Mouse (Mus musculus): ENCODE data around the gene Ddx39b.

DNA sequence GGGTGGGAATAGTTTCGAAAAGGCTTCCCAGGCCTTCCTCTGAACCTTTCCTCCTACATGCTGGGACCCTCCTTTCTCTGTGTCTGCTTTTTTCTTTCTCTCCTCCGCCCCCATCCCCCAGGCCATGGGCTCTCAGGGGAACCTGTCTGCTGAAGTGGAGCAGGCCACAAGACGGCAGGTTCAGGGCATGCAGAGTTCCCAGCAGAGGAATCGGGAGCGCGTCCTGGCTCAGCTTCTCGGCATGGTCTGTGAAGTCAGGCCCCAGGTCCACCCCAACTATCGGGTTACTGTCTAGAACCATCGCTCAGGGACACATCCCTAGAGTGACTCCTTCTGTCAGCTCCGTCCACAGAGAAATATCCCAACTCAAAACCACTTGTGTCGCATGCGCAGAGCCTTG, 4.0 kb upstream of the Ddx39b start:
- TF ChIP-seq CTCF (conservative IDR thresholded peaks at IDR 0.05; ENCODE audit: insufficient read depth, insufficient read length, low read depth, low read length) (no peak), POLR2A (IDR thresholded peaks at IDR 0.05; ENCODE audit: low read depth, low read length) (no peak)
